Mouse (Mus musculus): Measurements from ENCODE around the gene Dlx4.

Dlx4 gene

DNA sequence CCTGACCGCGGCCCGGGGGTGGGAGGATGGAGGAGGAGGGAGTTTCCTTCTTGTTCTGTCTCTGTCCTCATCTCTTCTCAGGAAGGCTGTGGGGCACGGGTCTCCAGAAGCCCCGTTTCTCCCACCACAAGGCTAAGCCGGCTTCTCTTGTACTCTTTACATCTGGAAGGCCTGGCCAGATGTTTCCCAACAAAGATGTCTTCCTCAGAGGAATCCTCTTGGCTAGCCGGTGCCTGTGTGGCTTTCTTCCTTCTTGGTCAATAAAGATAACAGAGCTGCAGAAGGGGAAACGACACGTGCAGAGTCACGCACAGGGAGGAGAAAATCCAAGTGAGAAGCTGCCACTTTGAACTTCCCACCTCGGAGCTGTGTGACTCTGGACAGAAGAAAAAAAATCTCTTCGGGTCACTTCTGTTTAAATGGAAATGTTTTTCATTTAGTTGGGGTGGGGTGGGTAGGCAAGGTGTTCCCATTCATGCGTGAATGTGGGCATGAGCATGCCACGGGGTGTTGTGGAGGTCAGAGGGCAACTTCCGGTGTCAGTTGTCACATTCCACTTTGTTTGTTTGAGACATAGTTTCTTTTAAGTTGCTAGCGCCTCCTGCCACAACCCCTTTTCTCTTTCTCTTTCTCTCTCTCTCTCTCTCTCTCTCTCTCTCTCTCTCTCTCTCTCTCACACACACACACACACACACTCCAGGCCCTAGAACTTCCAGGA is 44.8 kb downstream of the Dlx4 start:
- DNase-seq, result no peak

GRCm38 (mm10) chr11:95100393-95100792 is 45.7 kb downstream of the Dlx4 start:
- DNase-seq, result peak; percentile 41

GRCm38 (mm10) chr11:95098346-95099095 is 47.5 kb downstream of the Dlx4 start:
- no peak for DNase-seq

- no peak for DNase-seq
Observed at GRCm38 (mm10) chr11:95097889-95098288, 48.2 kb downstream of the Dlx4 start.

GRCm38 (mm10) chr11:95096608-95097373 is 49.3 kb downstream of the Dlx4 start:
- no peak for DNase-seq

- DNase-seq, result no peak
Observed at GRCm38 (mm10) chr11:95095596-95095995, 50.5 kb downstream of the Dlx4 start.

- no peak for DNase-seq
Observed at GRCm38 (mm10) chr11:95093077-95093476, 53.0 kb downstream of the Dlx4 start.

Data from kidney, postnatal 14 days (tissue).